Mouse (Mus musculus): ENCODE measurements around the gene Itpkb.

Itpkb gene

DNA sequence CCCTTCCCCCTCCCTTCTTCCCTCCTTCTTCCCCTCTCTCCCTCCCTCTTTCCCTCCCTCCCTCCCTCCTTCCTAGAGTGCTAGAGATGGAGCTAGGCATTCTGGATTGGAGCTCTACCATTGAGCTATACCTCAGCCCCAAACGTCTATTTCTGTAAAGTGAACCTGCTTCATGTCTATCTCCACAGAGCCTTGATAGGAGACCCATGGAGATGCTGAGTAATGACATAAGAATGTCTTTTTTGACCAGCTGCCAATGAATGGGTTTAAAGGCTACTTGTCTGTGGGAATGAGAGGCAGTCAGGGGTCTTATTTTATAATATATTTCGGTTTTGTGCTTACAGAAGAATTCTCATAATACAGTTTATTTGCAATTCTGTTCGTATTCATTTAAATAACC lies 15.2 kb upstream of the Itpkb start:
- no peak for DNase-seq

DNA sequence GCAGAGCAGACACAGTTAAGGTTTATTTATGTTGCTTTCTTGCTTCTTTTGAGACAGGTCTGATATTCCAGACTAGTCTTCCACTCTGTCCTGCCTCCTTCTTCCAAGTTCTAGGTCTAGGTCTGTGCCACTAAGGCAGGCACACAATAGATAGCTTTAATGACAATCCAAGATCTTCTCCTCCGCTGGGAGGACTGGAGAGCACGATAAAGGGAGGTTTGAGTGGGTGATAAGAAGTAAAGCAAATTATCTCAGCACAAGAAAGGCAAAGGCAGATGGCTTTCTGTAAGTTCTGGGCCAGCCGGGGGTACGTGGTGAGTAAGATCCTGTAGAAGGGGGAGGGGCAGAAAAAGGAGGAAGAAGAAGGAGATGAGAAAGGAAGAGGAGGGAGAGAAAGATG lies 12.8 kb upstream of the Itpkb start:
- no peak for DNase-seq

DNA sequence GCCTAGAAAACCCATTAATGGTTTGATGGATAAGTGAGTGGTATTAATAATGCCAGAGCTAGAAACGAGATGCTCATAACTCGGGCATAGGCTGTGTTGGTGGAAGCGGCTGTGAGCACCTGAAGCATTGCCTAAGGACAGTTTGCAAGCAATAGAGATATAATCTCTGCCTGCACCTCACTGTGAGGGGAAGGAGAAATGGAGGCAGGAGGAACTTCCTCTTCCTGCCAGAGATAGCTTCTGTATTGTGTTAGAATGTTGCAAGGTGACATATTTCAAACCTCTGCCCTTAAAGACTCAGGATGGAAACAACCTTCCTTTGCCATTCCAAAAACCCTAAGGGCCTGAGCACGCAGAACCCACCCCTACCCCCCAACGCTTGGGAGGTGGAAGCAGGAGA lies 11.9 kb upstream of the Itpkb start:
- DNase-seq = no peak

DNA sequence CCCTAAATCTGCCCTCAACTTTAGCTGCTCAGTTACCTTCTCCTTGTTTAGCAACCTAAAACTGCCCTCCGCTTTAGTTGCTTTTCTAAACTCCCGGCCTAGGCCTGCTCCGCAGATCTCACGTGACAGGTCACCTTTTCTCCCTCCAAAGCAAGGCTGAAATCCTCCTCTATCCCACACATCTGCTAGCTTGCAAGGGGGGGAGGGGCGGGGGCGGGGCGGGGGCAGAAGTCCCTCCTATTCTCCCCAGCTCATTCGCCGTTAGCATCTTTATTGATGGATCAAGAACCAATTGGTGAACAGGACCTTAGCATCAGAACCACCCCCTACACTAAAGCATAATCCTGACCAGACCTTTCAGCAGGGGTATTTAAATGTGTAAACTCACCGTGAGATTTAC lies 10.4 kb upstream of the Itpkb start:
- DNase-seq = no peak

DNA sequence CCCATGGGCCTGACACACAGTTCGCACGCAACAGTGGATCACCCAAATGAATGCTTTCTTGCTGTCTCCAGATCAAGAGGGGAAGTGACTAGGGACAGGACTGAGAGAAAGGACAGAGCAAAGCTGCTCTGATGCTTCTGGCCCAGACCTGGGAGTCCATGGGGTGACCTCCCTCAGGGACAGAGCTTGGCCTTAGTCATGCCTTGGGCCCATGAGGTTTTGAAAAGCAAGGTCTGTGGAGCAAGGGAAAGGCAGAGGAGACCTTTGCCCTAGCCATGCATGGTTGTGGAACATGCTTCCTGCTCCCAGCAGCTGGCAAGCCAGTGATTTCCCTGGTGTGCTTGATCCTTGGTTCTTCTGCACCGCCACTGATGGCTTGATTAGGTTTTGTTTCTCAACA lies 7.4 kb upstream of the Itpkb start:
- DNase-seq = no peak

DNA sequence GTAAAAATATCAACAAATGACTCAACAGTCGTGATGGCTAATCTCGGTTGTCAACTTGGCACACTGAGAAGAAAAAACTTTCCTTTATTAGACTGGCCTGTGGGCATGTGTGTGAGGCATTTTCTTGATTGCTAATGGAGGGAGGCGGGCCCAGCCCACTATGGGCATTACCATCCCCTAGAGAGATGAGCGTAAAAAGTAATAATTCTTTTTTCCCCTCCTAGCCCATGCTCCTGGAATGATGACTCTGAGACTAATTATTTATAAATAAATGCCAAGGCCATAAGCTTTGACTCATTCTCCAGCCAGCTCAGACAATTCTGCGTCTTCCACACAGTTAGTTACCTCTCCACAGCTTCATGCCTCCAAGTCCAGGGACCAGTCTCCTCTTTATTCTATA lies 6.8 kb upstream of the Itpkb start:
- DNase-seq = no peak

DNA sequence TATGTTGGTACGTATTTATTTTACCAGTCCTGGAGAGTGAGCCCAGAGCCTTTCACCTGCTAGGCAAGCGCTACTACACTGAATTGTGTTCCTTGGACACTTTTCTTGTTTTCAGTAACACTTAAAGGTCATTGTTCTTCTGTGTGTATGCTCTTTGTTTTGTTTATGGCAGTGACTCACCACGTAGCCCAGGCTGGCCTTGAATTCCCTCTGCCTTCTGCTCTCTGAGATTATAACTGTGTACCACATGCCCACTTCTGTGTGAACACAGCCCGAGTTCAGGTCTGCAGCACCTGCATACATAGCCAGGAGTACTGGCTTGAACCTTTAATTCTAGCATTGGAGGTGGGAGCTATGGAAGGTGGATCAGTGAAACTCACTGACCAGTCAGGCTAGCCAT lies 6.0 kb upstream of the Itpkb start:
- no peak for DNase-seq

DNA sequence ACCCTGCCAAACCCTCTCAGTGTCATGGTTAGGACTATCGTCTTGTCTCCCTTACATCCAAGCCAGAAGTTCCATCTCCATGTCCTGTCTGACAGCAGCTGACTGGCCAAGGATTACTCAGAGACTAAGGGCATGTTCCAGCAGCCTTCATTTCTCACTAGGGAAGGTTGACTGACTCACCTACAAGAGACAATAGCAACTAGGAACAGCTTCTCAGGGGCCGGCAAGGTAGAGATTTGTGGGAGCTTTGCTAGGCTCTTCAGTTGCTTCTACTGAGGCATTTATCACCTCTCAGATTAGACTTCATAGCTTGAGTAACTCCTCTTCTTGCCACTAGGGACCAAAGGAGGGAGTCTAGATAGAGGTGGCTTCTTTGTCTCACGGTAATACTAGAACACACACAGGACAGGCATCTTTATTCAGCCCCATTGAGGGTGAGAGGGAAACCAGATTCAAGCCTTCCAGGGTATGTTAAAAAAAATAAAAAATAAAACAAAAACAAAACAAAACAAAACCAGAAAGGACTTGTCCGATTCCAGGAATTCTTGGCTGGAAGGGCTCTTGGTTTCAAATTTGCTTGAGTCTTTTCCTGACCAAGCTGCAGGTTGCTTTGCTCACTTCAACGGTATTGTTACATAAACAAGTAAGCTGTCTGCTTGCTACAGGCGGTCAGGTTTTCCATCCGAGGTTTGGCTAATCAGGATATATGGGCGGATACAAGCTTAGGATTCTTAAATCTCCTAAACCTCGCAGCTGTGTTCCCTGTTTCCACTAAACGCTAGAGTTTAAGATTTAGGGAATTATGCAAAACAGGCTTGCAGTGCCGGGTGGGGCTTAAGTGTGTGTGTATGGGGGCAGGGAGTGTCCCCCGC lies 1.3 kb upstream of the Itpkb start:
- no peak for DNase-seq

DNA sequence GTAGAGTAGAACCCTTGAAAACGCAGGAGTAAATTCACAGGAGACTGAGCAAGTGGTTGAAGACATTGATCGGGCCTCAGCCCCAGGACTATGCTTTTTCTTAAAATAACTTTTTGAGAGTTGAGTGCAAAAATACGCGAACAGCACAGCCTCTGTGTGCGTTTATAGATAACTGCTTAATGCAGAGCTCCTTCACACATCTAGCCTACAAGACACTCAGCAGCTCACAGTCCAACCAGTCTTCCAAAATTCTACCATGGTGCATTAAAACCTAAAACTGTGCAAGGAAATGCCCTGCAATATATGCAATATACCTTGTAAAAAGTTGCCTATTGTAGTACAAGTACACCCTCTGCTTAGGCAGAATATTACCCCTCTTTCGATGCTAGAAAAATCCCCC lies 579 bp upstream of the Itpkb start:
- no peak for DNase-seq

DNA sequence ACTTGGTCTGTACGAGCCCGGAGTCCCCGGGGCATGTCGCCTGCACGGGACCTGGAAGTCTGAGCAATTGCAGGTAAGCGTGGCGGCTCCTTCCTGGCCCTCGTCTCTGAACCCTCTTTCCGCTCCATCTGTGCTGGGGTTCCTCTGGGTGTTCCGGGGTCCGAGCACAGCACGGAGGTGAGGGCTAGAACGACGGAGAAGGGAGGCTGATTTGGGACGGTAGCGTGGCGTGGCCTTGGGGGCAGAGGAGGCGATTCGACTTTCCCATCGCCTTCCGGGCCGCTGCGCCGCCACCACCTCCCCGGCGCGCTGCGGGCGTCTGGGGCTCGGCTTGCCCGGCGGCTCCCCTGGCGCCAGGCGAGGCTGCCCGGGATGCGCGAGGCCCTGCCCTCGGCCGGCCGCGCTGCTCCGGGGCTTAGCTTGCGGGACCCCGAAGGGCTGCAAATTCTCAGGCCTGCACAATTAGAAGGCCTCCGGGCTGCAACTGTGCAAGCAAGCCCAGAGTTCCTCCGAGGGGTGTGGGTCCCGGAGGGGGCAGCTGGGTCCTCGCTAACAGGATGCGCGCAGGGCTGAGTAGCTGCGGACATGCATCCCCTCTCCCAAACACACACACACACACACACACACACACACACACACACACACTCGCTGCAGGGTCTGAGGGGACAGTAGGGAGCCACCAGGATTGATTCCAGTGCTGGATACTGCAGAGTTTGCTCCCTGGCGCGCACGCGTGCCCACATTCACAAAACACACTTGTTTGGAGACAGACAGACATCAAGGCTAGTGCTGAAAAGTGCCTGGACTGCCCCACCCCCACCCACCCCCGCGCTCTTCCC lies 641 bp downstream of the Itpkb start:
- peak; percentile 53 for DNase-seq

DNA sequence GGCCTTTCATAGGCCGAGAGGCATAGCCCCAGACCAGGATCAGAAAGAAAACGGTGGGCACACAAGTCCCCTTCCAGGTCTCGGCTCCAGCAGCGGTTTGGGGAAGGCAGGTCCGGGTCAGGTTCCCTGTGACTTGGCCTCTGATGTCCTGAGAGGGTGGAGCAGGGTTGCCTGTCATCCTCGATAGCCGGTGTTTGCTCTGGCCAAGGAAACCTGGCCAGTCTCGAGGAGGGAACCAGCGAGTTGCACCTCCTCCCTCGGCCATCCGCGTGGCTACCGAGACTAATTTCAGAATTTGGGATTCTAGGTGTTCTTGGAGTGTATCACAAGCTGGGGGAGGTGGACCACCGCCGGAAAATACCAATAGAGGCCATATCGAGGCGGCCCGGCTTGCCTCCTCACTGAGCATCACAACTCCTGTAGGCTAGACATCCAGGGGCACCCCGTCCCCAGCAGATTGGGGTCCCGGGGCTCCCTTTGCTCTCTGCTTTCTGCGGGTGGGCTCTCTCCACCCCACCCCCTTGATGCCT lies 1.3 kb downstream of the Itpkb start:
- DNase-seq = peak; percentile 59 to 60

DNA sequence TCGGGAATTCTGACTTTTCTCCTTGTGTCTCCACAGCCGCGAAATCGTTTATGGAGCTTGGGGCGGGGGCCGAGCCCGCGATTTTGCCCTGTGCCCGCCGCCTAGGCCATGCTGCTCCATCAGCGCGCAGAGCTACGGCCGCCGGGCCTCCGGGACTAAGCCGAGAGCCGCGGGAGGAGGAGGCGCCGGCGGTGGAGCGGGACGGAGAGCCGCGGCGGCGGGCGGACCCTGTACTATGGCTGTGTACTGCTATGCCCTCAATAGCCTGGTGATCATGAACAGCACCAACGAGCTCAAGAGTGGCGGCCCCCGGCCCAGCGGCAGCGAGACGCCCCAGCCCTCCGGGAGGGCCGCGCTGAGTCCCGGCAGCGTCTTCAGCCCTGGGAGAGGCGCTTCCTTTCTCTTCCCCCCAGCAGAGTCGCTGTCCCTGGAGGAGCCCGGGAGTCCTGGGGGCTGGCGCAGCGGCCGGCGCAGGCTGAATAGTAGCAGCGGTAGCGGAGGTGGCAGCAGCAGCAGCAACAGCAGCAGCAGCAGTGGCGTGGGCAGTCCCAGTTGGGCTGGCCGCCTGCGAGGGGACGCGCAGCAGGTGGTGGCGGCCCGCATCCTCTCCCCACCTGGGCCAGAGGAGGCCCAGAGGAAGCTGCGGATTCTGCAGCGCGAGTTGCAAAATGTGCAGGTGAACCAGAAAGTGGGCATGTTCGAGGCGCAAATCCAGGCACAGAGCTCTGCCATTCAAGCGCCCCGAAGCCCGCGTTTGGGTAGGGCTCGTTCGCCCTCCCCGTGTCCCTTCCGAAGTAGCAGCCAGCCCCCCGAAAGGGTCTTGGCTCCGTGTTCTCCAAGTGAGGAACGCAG lies 2.0 kb downstream of the Itpkb start:
- peak; percentile 57 to 65 for DNase-seq

DNA sequence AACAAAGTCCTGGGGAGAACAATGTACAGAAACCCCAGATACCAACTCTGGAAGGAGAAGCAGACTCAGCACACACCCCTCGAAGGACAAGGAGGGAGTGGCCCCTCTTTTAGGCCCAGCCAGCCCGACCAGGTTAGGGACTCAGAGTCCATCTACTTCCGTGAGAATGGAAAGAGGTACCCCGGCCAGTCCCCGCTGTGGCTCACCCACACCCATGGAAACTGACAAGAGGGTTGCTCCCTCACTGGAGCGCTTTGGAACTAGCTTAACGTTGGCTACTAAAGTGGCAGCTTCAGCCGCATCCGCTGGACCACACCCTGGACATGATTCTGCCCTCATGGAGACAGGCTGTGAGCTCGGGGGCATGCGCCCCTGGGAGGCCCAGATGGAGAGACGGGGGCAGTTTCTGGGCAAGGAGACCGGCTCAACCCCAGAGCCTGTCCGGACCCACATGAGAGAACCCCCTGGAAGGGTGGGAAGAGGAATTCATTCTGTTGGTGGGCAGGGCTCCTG lies 2.7 kb downstream of the Itpkb start:
- no peak for DNase-seq

DNA sequence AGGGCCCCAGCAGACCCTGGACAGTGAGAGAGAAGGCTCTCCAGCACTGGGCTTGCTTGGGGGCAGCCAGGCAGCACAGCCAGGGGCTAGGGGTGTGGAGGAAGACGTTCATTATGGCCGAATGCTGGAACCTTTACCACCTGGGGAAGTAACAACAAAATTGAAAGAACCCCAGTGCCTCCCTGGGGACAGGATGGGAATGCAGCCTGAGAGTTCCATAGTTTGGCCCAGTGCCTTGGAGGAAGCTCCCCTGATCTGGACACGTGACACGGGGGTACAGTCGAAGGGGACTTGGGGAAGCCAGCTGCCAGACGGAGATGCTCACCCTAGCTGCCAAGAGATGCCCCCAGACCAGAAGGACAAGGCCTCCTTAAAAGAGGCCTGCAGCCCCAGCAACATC lies 3.3 kb downstream of the Itpkb start:
- DNase-seq = peak in 1 of 2 experiments; percentile 31

DNA sequence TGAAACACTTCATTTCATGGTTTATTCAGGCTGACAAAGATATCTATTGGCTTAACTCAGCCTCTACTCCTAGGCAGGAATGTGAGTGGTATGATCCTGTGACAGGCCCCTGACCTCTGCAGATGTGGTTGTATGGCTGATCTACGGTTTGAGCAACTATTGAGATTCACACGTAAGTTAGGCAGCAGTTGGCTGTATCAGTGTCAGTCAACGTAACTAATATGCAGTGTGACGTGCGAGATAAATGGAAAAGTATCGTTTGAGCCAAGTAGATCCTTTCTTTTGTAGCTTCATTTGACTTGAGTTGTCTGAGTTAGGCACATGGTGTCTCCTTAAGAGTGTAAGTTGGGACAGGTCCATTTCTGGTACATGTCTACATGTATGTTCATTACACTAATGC lies 4.3 kb downstream of the Itpkb start:
- DNase-seq = no peak

DNA sequence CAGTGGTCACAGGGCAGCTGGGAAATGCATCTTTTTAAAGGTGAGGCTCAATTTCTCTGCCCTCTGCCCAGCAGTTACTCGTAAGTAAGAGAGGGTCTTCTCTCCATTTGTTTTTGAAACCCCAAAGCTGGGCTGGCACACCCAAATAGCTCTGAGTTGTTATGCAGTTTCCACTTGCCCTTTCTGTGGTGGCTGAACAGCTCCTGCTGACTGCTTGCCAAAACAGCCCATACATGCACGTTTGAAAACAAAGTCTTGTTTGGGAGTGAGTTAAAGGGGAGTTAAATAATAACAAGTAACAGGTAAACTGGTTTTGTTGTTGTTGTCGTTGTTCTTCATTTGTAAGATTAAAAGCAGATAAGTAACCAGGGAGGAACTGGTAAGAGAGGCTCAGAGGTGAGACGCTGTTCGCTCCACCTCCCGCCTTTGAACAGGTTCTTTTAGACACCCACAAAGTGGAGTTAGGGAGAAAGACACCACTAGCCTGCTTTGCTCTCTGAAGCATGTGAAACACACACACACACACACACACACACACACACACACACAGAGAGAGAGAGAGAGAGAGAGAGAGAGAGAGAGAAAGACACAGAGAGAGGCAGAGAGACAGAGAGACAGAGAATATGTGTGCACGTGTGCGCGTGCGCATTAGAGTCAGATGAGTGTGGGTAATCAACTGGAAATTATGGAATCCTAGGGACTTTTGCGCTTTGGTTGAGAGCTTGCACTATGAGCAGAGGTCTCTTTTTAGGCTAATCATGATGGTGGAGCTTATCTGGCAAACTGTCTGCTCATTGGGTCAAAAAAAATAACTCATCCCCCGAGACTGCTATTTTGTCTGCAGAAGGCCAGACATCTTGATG lies 5.5 kb downstream of the Itpkb start:
- DNase-seq = no peak

DNA sequence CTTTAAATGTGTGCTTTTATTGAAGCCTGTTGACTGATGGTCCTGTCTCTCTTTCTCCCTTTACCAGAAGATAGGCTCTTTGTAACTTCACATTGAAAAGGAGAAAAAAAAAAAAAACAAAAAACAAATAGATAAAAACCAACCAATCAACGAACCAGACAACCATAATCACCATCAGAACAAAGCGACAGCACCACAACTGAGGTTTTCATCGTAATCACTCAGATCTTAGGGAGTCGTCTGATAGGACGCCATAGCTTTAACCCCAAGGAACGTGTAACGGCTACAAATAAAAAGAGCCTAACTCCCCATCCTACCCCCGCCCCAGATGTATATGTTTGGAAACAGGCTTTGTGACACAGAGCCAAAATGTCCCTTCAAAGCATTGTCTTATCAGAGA lies 8.1 kb downstream of the Itpkb start:
- DNase-seq = no peak

DNA sequence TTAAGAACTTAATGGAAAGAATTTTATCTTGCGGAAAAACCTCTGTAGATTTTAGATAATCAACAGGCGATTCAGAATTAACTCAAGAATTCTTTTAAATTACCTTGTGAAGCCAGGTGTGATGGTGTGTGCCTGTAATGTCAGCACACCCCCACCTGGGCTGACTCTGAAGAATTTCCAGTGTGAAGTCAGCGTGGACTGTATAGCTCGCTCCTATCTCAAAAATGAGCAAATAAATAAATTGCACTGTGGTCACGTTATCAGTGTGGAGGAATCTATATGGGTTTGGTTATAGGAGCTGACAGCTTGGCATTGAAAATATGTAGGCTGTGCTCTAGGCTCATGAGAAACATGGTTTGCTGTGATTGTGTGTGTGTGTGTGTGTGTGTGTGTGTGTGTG lies 8.9 kb downstream of the Itpkb start:
- DNase-seq = no peak

DNA sequence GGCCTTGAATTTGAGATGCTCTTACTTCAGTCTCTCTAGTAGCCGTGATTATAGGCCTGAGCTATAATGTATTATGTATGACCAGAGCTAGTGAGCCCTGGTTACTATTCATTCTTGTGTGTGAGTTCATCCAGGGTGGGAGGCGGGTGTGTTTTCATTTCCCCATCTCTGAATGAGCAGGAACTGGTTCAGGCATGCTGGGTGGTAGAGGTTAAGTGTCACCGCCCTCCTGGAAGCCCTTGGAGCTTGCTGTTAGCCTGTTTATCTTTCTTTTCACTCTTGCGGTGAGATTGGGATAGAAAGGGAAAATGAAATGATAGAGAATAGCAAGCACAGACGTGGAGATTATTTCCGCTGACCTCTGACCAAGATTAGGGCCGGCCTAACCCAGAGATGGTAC lies 12.7 kb downstream of the Itpkb start:
- DNase-seq = no peak

DNA sequence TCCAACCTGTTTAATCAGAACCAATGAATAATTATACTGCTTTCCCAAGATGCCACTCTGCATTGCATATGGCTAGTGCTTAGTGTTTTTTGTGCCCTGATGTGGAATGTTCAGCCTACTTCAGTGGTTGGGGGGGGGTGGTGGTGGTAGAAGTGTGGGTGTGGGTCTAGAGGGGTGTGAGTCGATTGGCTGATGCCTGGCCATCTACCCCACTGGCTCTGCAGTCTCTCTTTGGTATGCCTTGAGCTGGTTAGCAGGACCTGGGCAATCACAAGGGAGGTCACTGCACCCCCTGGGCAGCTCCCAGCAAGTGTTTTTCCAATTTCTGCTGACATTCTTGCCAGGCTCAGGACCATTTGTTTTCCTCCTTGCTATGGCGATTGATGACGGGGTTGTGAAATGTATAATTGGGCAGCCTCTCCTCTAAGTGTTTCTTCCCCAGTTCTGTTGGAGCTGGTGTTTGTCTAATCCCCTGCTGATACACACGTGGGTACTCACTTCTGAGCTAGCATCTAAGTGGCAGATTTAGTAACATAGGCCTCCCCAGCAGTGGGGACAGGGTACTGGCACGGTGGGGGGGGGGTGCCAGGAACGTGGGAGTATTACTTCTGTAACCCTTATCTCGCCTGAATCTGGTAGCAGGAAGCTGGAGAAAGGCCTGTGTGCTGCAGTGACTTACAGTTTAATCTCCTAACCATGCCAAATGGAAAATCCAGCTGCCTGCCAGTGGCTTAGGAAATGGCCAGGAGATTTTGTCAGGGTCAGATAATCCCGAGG lies 13.3 kb downstream of the Itpkb start:
- DNase-seq = no peak

DNA sequence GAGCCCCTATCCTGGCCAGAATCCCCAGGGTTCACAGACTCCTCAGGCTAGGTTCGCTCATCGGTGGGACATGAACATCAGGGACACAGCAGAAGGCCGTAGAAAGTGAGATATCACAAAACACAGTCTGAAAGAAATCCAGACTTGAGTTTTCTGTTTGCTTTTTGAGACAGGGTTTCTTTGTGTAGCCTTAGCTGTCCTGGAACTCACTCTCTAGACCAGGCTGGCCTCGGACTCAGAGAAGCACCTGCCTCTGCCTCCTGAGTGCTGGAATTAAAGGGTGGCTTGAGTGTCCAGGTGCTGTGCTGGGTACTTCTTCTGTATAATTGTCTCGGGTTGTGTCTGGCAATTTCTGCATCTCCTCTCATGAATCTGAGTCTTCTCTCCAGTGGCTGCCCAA lies 14.8 kb downstream of the Itpkb start:
- DNase-seq = no peak

Data from cerebellum, postnatal 14 days (tissue).